ENCODE assay signal across 14 mouse cellular contexts in genomic region chr16:42147164-42147563, GRCm38 (mm10).
"Had no signal": no experiment of that assay in that cellular context is flagged by ENCODE, and none has a peak within 500 bp of the region (broad histone marks: within the 10 kb centered on the region; RNA-seq: fewer than 3 reads in every experiment).

No protein-coding gene starts in this region.

- H3K4me3 ChIP-seq: layer of hippocampus, adult 2 months; limb, embryonic 10.5 days; liver, embryonic 15.5 days; neural tube, embryonic 13.5 days had no signal

- H3K4me2 ChIP-seq: liver, embryonic 11.5 days; liver, embryonic 15.5 days; neural tube, embryonic 13.5 days had no signal

- H3K27me3 ChIP-seq: liver, embryonic 15.5 days; neural tube, embryonic 13.5 days had no signal

- H3K36me3 ChIP-seq: limb, embryonic 10.5 days; liver, embryonic 15.5 days; neural tube, embryonic 13.5 days had no signal

- H3K9ac ChIP-seq: liver, embryonic 15.5 days; neural tube, embryonic 13.5 days had no signal

- DNase-seq: kidney, adult 8-10 months; kidney, postnatal 36 days; lung, adult 2 months; lung, postnatal 36 days; right cerebral cortex, adult 18-20 months; right cerebral cortex, postnatal 25 days; thymus, postnatal 36 days had no signal

- H3K9me3 ChIP-seq: limb, embryonic 10.5 days; liver, embryonic 15.5 days; neural tube, embryonic 13.5 days had no signal

- ATAC-seq: lung, postnatal 0 days had no signal

- H3K4me1 ChIP-seq: limb, embryonic 10.5 days; liver, embryonic 15.5 days had no signal

- H3K27ac ChIP-seq: kidney, postnatal 0 days; layer of hippocampus, adult 2 months; limb, embryonic 10.5 days; liver, embryonic 15.5 days; neural tube, embryonic 13.5 days had no signal
